Mouse (Mus musculus) monocyte, adult 5-6 weeks (primary cell): ENCODE results near the gene Ctcf. TPM values are rescaled to one million over a fixed set of nuclear protein-coding genes. Genes with fewer than 3 reads are reported as not detected.

ENCODE experiments used
- ATAC-seq: fragments of 153-309, 156-312 bp; replicated peaks from 2 replicates; pipeline ENCODE4 v1.8.0; 2017; ENCODE audit warnings: mild to moderate bottlenecking; ENCODE audit not compliant: low TSS enrichment, insufficient number of reproducible peaks, severe bottlenecking, poor library complexity, low FRiP score
- total RNA-seq: library from RNA; stranded (forward); fragments of 200-1000, 200-491, 200-594 nt; gene quantifications from 3 replicates; pipeline ENCODE4 v1.2.3, GENCODE M21; 2017

Gene Ctcf
- total RNA-seq, 1 experiment from 2014 or later: 91.9 TPM

GRCm38 (mm10) chr8:105637601-105638041 is 1.3 kb downstream of the Ctcf start:
- peak; percentile 14; the same call in 1 of the 2 replicates for ATAC-seq

- no peak for ATAC-seq
These were observed 2.1 kb downstream of the Ctcf start for GRCm38 (mm10) chr8:105638510-105638909.

- no peak for ATAC-seq
These were observed 3.5 kb downstream of the Ctcf start for GRCm38 (mm10) chr8:105639835-105640234.

GRCm38 (mm10) chr8:105640511-105640910 is 4.1 kb downstream of the Ctcf start:
- no peak for ATAC-seq

- no peak for ATAC-seq
These were observed 8.8 kb downstream of the Ctcf start for GRCm38 (mm10) chr8:105645205-105645604.

GRCm38 (mm10) chr8:105648929-105649328 is 12.6 kb downstream of the Ctcf start:
- no peak for ATAC-seq

- no peak for ATAC-seq
These were observed 21.3 kb downstream of the Ctcf start for GRCm38 (mm10) chr8:105657641-105658040.

GRCm38 (mm10) chr8:105661167-105661566 is 24.8 kb downstream of the Ctcf start:
- ATAC-seq: peak; percentile 63; the same call in 1 of the 2 replicates

GRCm38 (mm10) chr8:105677891-105678290 is 41.5 kb downstream of the Ctcf start:
- no peak for ATAC-seq

GRCm38 (mm10) chr8:105685325-105685724 is 49.0 kb downstream of the Ctcf start:
- ATAC-seq: no peak

GRCm38 (mm10) chr8:105685796-105686308 is 49.5 kb downstream of the Ctcf start, which contains the start of gene Carmil2:
TSS of gene Carmil2 (plus strand) at chr8:105686274.
- peak; percentile 67; the same call in 1 of the 2 replicates for ATAC-seq

GRCm38 (mm10) chr8:105686551-105686950 is 50.2 kb downstream of the Ctcf start:
- ATAC-seq: no peak

GRCm38 (mm10) chr8:105687512-105687911 is 51.1 kb downstream of the Ctcf start:
- no peak for ATAC-seq

- no peak for ATAC-seq
These were observed 51.9 kb downstream of the Ctcf start for GRCm38 (mm10) chr8:105688242-105688752.

- no peak for ATAC-seq
These were observed 53.1 kb downstream of the Ctcf start for GRCm38 (mm10) chr8:105689256-105689982.

- ATAC-seq: no peak
These were observed 53.6 kb downstream of the Ctcf start for GRCm38 (mm10) chr8:105689983-105690360.

GRCm38 (mm10) chr8:105690978-105691377 is 54.6 kb downstream of the Ctcf start:
- ATAC-seq: no peak

GRCm38 (mm10) chr8:105692449-105693182 is 56.2 kb downstream of the Ctcf start:
- no peak for ATAC-seq

- ATAC-seq: no peak
These were observed 57.3 kb downstream of the Ctcf start for GRCm38 (mm10) chr8:105693648-105694047.
